Mouse (Mus musculus) kidney, adult 11 months (tissue): ENCODE measurements around the gene Cxcr2.
"Not testable (repeated sequence)": the region's sequence is repeated elsewhere in the genome, so short reads cannot be mapped to it uniquely, and the experiment has no call there.

Experiments
- DNase-seq: peaks from one replicate; pipeline ENCODE4 v3.0.0; 2022

Cxcr2 gene

GRCm38 (mm10) chr1:74141781-74142180 is 12.0 kb upstream of the Cxcr2 start:
- DNase-seq, result no peak

GRCm38 (mm10) chr1:74149106-74149885 is 4.5 kb upstream of the Cxcr2 start:
- DNase-seq, result no peak

GRCm38 (mm10) chr1:74150101-74150500 is 3.7 kb upstream of the Cxcr2 start:
- no peak for DNase-seq

- DNase-seq, result no peak
Measured at GRCm38 (mm10) chr1:74151091-74151490, 2.7 kb upstream of the Cxcr2 start.

GRCm38 (mm10) chr1:74155435-74156012 is 1.7 kb downstream of the Cxcr2 start:
- no peak for DNase-seq

GRCm38 (mm10) chr1:74156381-74156910 is 2.7 kb downstream of the Cxcr2 start:
- no peak for DNase-seq

- not testable (repeated sequence) for DNase-seq
Measured at GRCm38 (mm10) chr1:74159613-74160012, 5.8 kb downstream of the Cxcr2 start.

- no peak for DNase-seq
Measured at GRCm38 (mm10) chr1:74160036-74160435, 6.2 kb downstream of the Cxcr2 start.

GRCm38 (mm10) chr1:74167136-74167535 is 13.3 kb downstream of the Cxcr2 start:
- no peak for DNase-seq

- no peak for DNase-seq
Measured at GRCm38 (mm10) chr1:74169721-74170120, 15.9 kb downstream of the Cxcr2 start.

GRCm38 (mm10) chr1:74172722-74173121 is 18.9 kb downstream of the Cxcr2 start:
- DNase-seq, result no peak

- no peak for DNase-seq
Measured at GRCm38 (mm10) chr1:74175731-74176130, 21.9 kb downstream of the Cxcr2 start.

GRCm38 (mm10) chr1:74178618-74179017 is 24.8 kb downstream of the Cxcr2 start:
- no peak for DNase-seq

- no peak for DNase-seq
Measured at GRCm38 (mm10) chr1:74179624-74180408, 26.0 kb downstream of the Cxcr2 start.

- DNase-seq, result no peak
Measured at GRCm38 (mm10) chr1:74181462-74181861, 27.7 kb downstream of the Cxcr2 start.

- no peak for DNase-seq
Measured at GRCm38 (mm10) chr1:74183006-74183405, 29.2 kb downstream of the Cxcr2 start.

GRCm38 (mm10) chr1:74190471-74190870 is 36.7 kb downstream of the Cxcr2 start:
- DNase-seq, result no peak

- no peak for DNase-seq
Measured at GRCm38 (mm10) chr1:74192711-74193110, 38.9 kb downstream of the Cxcr2 start.

GRCm38 (mm10) chr1:74194445-74194844 is 40.7 kb downstream of the Cxcr2 start, which contains the start of gene Cxcr1:
Cxcr1 (minus strand) TSS chr1:74194631.
- DNase-seq, result no peak

- peak; percentile 33 for DNase-seq
Measured at GRCm38 (mm10) chr1:74195961-74196360, 42.2 kb downstream of the Cxcr2 start.

- peak; percentile 74 for DNase-seq
Measured at GRCm38 (mm10) chr1:74196621-74197419, 43.0 kb downstream of the Cxcr2 start.

- DNase-seq, result no peak
Measured at GRCm38 (mm10) chr1:74197726-74198470, 44.1 kb downstream of the Cxcr2 start.
